Mouse (Mus musculus): ENCODE data around the gene Myt1l.

The Myt1l gene

GRCm38 (mm10) chr12:29528031-29528771 lies at the start of gene Myt1l:
Gene Myt1l (plus strand): TSS chr12:29528384.
- peak; percentile 13; the same call in 1 of the 2 replicates for ATAC-seq (ENCODE audit: low TSS enrichment)

GRCm38 (mm10) chr12:29486424-29487035 lies 41.7 kb upstream of the Myt1l start:
- ATAC-seq (ENCODE audit: low TSS enrichment): peak; percentile 38; the same call in 1 of the 2 replicates

GRCm38 (mm10) chr12:29526236-29526644 lies 1.9 kb upstream of the Myt1l start:
- peak; percentile 56 for ATAC-seq (ENCODE audit: low TSS enrichment)

GRCm38 (mm10) chr12:29527048-29527761 lies 979 bp upstream of the Myt1l start:
- ATAC-seq (ENCODE audit: low TSS enrichment): peak; percentile 53

GRCm38 (mm10) chr12:29530241-29530725 lies 2.1 kb downstream of the Myt1l start:
- no peak for ATAC-seq (ENCODE audit: low TSS enrichment)

GRCm38 (mm10) chr12:29530823-29531222 lies 2.6 kb downstream of the Myt1l start:
- ATAC-seq (ENCODE audit: low TSS enrichment): no peak

- peak; percentile 32 for ATAC-seq (ENCODE audit: low TSS enrichment)
Measured at GRCm38 (mm10) chr12:29533071-29533876, 5.1 kb downstream of the Myt1l start.

GRCm38 (mm10) chr12:29534326-29534725 lies 6.1 kb downstream of the Myt1l start:
- peak; percentile 56 for ATAC-seq (ENCODE audit: low TSS enrichment)

GRCm38 (mm10) chr12:29534761-29535300 lies 6.6 kb downstream of the Myt1l start:
- peak; percentile 16; the same call in 1 of the 2 replicates for ATAC-seq (ENCODE audit: low TSS enrichment)

GRCm38 (mm10) chr12:29537916-29538315 lies 9.7 kb downstream of the Myt1l start:
- no peak for ATAC-seq (ENCODE audit: low TSS enrichment)

- 0 out of 2 replicates have a peak, but pooled peaks have one; percentile 11 for ATAC-seq (ENCODE audit: low TSS enrichment)
Measured at GRCm38 (mm10) chr12:29538456-29538855, 10.3 kb downstream of the Myt1l start.

- no peak for ATAC-seq (ENCODE audit: low TSS enrichment)
Measured at GRCm38 (mm10) chr12:29539106-29539505, 10.9 kb downstream of the Myt1l start.

GRCm38 (mm10) chr12:29540741-29541140 lies 12.6 kb downstream of the Myt1l start:
- ATAC-seq (ENCODE audit: low TSS enrichment): no peak

GRCm38 (mm10) chr12:29546073-29546472 lies 17.9 kb downstream of the Myt1l start:
- ATAC-seq (ENCODE audit: low TSS enrichment): no peak

- no peak for ATAC-seq (ENCODE audit: low TSS enrichment)
Measured at GRCm38 (mm10) chr12:29547112-29547511, 18.9 kb downstream of the Myt1l start.

GRCm38 (mm10) chr12:29547755-29548154 lies 19.6 kb downstream of the Myt1l start:
- peak; percentile 71 for ATAC-seq (ENCODE audit: low TSS enrichment)

- ATAC-seq (ENCODE audit: low TSS enrichment): no peak
Measured at GRCm38 (mm10) chr12:29553138-29553537, 25.0 kb downstream of the Myt1l start.

- peak; percentile 76 for ATAC-seq (ENCODE audit: low TSS enrichment)
Measured at GRCm38 (mm10) chr12:29555718-29556117, 27.5 kb downstream of the Myt1l start.

- peak; percentile 42; the same call in 1 of the 2 replicates for ATAC-seq (ENCODE audit: low TSS enrichment)
Measured at GRCm38 (mm10) chr12:29556408-29556807, 28.2 kb downstream of the Myt1l start.

- peak; percentile 68 for ATAC-seq (ENCODE audit: low TSS enrichment)
Measured at GRCm38 (mm10) chr12:29556901-29557300, 28.7 kb downstream of the Myt1l start.

GRCm38 (mm10) chr12:29559769-29560168 lies 31.6 kb downstream of the Myt1l start:
- 0 out of 2 replicates have a peak, but pooled peaks have one; percentile 1 for ATAC-seq (ENCODE audit: low TSS enrichment)
